20 mouse cellular contexts compared by ENCODE assay signal in the genomic region with DNA sequence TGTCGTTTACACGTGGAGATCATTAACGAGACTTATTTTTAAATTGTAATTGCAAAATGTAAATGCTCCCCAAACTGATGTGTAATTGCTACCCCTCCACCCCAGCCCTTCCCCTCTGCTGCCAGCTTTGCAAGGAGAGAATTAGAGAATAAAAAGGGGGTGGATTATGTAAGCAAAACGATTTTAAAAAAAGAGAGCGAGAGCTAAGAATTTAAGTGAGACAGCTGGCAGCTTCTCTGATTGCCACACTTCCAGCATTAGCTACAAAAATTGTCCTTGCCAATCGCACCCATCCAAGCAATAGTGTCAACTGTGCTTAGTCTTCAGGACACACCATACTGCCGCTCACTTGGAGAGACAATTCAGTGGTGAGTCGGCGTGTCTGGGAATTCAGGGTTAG.
A peak's percentile ranks its signal among the peaks of the same experiment; 100 is the strongest.
DNase-seq lines count a peak whose midpoint lies in the region; ATAC-seq lines count a peak whose summit lies in the region.
"Had no signal": no experiment of that assay in that cellular context is flagged by ENCODE, and none has a peak within 500 bp of the region (broad histone marks: within the 10 kb centered on the region; RNA-seq: fewer than 3 reads in every experiment).

No protein-coding gene starts in this region.

- no peaks in the 10 kb centered on the region for H3K9me3 ChIP-seq in forebrain, embryonic 16.5 days (ENCODE audit: control insufficient read depth, low read length)
- H3K9me3 ChIP-seq: heart, embryonic 15.5 days; hindbrain, embryonic 12.5 days; limb, embryonic 13.5 days; megakaryocyte, embryonic 14.5 days; stomach, embryonic 15.5 days had no signal

- peak overlapping the region; percentile 64 for H3K27ac ChIP-seq in forebrain, embryonic 16.5 days (ENCODE audit: low read length)
- H3K27ac ChIP-seq: heart, embryonic 15.5 days; hindbrain, embryonic 12.5 days; limb, embryonic 13.5 days; stomach, embryonic 15.5 days had no signal

- DNase-seq in lung, postnatal 10 days = peak; percentile 28
- no peak for DNase-seq in lung, postnatal 4 days
- DNase-seq in frontal cortex, postnatal 36 days (ENCODE audit: low spot score in 2 of 2) = peak; percentile 57 to 82
- peak; percentile 62 to 93 for DNase-seq in left cerebral cortex, postnatal 25 days (ENCODE audit: low spot score in 2 of 2)
- no peak for DNase-seq in c-Kit-positive CD71-positive TER-119-positive erythroid progenitor cells, embryonic 14.5 days (ENCODE audit: low spot score)
- DNase-seq in cerebellum, adult 8-10 months = no peak
- DNase-seq in urinary bladder, adult 18-20 months (ENCODE audit: low spot score in 2 of 2) = no peak
- DNase-seq: cerebellum, adult 9-11 months; kidney, adult 11 months; kidney, postnatal 25 days; liver, postnatal 0 days; thymus, postnatal 36 days had no signal

- H3K4me1 ChIP-seq in forebrain, embryonic 16.5 days (replicated peaks; ENCODE audit: control insufficient read depth, insufficient read depth, low read length) = peaks cover 16% of the 10 kb centered on the region
- H3K4me1 ChIP-seq: heart, embryonic 15.5 days; hindbrain, embryonic 12.5 days; limb, embryonic 13.5 days; megakaryocyte, embryonic 14.5 days; stomach, embryonic 15.5 days had no signal

- 27% methylated on average over 9 of the region's 9 CpGs for WGBS in forebrain, embryonic 16.5 days

- no peak overlapping the region for H3K4me2 ChIP-seq in forebrain, embryonic 16.5 days (ENCODE audit: low read length)
- H3K4me2 ChIP-seq: heart, embryonic 15.5 days; hindbrain, embryonic 12.5 days; limb, embryonic 13.5 days; stomach, embryonic 15.5 days had no signal

- no peak overlapping the region for H3K4me3 ChIP-seq in forebrain, embryonic 16.5 days (replicated peaks; ENCODE audit: low read length)
- H3K4me3 ChIP-seq: erythroblast, embryonic 14.5 days; heart, embryonic 15.5 days; hindbrain, embryonic 12.5 days; limb, embryonic 13.5 days; megakaryocyte, embryonic 14.5 days; stomach, embryonic 15.5 days had no signal

- no peaks in the 10 kb centered on the region for H3K36me3 ChIP-seq in forebrain, embryonic 16.5 days (ENCODE audit: control insufficient read depth, insufficient read depth)
- H3K36me3 ChIP-seq: heart, embryonic 15.5 days; hindbrain, embryonic 12.5 days; limb, embryonic 13.5 days; stomach, embryonic 15.5 days had no signal

- peak; percentile 76 for ATAC-seq in forebrain, embryonic 16.5 days
- ATAC-seq: activated CD4-positive, CD25-positive, alpha-beta regulatory T cell, adult 4 months; liver, postnatal 0 days had no signal

- no peaks in the 10 kb centered on the region for H3K27me3 ChIP-seq in forebrain, embryonic 16.5 days (replicated peaks; ENCODE audit: control insufficient read depth, insufficient read depth, low read length)
- H3K27me3 ChIP-seq: heart, embryonic 15.5 days; hindbrain, embryonic 12.5 days; stomach, embryonic 15.5 days had no signal

- H3K9ac ChIP-seq in forebrain, embryonic 16.5 days (replicated peaks; ENCODE audit: low read depth, low read length) = no peak overlapping the region
- H3K9ac ChIP-seq: heart, embryonic 15.5 days; hindbrain, embryonic 12.5 days; limb, embryonic 13.5 days; liver, postnatal 0 days; stomach, embryonic 15.5 days had no signal

- intact Hi-C loops in left cerebral cortex, postnatal 25 days (cut with DNase I) = loop anchor here (1.0 to 2.0 kb wide), 3 partner anchors 14 to 70 kb away; no protein-coding TSS in a partner anchor

Comparison
In these comparisons a context has a peak if more than half of its experiments do, and no peak if none do; other contexts are left out.
1. DNase-seq: peak in lung, postnatal 10 days (single experiment), frontal cortex, postnatal 36 days (2 of 2) and left cerebral cortex, postnatal 25 days (2 of 2); none in lung, postnatal 4 days (0 of 2), c-Kit-positive CD71-positive TER-119-positive erythroid progenitor cells, embryonic 14.5 days (single experiment), cerebellum, adult 8-10 months (single experiment) and urinary bladder, adult 18-20 months (0 of 2).